Mouse (Mus musculus) mesoderm, embryonic 11.5 days (tissue): ENCODE results near the gene Glce.

Source experiments
- DNase-seq: peaks from one replicate; pipeline ENCODE4 v3.0.0-alpha.2; 2012; ENCODE audit warnings: low read depth, low spot score

The Glce gene

DNA sequence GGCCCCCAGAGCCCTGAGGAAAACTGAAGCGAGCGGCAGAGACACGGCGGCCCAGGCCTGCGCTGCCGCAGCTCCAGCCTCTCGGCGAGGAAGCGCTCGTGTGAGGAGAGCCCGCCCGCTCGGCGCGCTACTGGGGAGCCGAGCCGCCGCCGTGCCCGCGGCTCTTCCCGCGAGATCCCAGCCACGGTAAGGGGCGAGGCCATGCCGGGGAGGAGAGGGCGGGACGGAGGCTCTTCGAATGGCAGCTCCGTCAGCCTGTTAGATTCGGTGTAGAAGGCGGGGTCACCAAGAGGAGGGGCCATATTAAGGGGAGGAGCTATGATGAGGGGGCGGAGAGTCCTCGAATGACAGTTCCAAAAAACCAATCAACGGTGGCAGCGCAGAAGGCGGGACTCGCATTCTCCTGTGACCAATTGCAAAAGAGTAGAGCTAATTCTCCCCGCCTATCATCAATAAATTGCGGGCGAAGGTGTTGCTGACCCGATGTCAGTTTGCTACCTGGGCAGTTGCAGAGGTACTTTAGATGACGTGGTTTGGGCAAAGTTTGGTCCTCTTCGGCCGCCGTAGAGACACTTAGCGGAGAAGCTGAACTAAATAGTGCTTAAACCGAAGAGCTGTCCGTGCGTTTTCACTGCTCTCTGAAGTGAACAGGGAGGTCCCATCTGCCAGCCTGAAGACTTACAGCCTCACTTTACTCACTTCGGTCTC, at the start of gene Glce:
TSS of gene Glce (minus strand) at position 148 of the 708 bp plus-strand sequence.
- peak; percentile 99 for DNase-seq

DNA sequence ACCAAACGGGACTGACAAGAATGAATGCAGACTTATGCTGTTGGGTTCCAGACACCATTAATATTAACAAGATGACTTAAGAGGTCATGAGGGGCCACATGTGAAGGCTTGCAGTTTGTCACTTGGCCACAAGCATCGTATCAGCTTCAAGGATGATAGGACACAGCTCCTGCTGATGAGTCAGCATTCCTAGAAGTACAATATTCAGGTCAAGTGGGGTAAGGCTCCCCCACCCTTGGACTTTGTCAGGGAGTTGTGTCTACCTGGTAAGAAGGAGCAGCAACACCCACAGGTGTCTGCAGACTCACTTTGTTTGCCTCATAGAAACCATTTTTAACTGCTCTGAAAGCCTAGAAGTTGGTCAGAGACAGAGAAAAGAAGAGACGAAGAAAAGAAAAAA, 49.8 kb upstream of the Glce start:
- DNase-seq: no peak

DNA sequence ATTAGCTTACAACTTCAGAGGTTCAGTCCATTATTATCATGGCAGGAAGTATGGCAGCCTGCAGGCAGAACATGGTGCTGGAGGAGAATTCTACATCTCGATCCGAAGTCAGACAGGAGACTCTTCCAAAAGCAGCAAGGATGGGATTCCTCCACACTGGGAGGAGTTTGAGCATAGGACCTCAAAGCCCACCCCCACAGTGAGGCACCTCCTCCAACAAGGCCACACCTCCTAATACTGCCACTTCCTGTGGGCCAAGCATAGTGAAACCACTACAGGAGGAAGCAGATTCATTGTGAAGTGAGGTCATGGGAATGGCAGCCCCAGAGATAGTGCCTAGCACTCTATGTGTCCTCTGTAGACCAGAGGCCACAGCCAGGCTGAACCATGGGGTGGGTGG, 48.5 kb upstream of the Glce start:
- DNase-seq: no peak

DNA sequence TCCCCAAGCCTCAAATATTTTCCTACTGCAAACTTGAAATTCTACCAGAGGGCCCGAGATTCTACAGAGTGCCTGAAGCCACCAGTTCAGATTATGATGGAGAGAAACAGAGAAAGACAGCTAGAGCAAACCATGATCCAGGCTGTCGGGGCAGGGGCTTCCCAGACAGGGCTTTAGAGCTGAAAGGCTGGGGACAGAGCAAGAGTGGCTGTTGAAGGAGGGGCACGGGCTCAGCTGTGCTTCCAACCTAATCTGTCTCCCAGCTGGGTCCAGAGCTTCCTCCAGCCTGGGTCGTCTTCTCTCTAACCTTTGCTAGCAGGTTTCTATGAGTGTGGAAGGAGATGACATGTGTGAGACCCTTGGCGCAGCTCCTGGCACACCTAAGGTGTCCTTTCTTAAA, 44.2 kb upstream of the Glce start:
- no peak for DNase-seq

DNA sequence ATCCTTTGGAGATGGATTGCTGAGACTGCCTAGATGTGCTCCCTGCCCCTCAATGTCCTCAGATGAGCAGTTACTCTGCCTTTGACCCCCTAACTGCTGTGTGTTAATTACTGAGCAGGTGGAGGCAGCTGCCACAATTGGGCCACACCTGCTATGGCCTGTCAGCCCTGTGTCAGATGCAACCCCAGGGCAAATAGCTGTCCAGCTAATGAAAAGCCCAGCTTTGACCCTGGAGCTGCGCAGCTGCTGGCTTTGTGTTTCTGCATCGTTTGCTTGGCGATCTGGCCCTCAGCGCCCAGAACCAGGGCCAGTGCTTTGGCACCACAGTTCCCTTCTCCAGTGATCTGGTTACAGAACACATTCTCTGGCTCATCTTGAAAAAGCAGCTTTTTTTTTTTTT, 43.7 kb upstream of the Glce start:
- peak; percentile 58 for DNase-seq

DNA sequence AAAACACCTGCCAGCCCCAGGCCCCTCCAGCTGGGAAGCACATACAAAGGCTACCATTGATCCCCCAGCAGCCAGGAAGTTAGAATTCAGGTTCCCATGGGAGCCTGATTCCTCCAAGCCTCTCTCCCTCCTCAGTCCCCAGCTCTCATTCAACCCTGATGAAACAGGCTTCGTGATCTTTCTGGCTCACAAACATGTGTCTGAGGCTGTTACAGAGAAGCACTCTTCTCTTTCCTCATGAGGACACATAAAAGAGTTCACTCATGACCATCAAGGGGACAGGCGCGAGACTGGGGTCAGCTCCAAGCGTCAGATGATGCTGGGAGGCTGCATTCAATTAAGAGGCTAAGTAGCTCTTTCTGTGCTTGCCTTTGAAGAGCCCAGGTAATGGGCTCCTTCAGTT, 40.4 kb upstream of the Glce start:
- DNase-seq: peak; percentile 79

DNA sequence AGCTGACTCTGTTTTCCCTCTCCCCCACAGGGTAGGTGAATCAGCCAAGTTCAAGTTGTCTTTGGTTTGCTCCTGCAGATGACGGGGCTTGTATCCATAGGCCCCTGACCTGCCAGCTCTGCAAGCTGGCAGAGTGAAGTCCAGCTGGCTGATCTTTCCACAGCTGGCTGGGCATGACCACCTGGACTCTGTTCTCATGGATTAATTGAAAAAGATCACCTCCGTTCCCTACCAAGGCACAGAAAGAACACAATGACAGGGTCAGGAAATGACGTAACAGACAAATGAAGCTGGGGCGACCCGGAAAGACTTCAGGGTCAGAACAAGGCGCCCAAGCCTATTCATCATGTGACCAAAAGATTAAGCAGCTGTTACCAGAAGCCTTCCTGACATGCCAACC, 38.3 kb upstream of the Glce start:
- DNase-seq: no peak

DNA sequence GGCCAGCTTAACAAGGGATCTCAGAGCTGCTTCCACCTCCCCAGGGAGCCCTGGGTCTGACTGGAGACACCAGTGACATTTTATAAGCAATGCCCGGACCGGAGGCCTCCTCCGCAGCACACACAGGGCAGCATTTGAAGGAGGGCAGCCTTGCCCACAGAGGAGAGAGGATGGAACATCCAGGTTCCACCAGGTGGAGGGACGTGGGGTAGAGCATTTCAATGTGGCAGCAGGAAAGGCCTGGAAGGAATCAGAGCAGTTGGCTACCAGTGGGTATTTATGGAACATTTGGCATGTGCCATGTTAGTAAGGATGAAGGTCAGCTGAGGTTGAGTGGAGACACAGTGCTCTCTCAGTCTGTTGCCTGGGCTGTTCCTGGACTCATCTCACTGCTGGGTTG, 36.3 kb upstream of the Glce start:
- DNase-seq: no peak

DNA sequence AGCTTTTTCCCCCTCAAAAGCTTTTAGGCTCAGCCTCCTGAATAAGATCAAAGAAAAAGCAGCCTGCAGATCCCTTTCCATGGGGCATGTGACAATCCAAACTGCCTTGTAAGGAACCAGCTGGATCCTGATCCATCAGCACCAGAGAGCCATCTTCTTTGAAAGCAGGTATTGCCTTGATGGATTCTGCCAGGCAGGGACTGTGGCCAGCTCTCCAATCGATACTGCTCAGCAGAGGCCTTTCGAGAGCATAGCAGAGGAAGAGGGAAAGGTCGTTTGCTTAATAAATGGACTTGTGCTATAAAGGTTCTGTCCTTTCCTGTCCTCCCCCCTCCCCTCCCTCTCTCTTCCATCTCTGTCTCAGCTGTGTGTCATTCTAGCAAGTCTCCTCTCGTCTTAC, 33.4 kb upstream of the Glce start:
- no peak for DNase-seq

DNA sequence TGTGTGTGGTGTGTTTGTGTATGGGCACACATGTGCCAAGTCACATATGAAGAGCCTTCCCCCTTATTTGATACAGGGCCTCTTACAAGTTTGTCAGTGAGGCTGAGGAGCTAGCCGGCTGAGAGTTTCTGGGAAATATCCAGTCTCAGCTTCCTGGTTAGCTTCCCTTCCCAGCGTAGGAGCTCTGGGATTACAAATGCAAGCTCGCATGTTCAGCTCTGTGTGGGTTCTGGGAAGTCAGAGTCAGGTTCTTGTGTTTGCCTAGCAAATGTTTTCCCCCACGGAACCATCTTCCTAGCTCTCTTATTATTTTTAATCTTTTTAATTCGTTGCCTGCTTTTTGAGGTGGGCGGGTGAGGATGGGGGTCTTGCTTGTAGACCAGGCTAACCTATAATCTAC, 32.9 kb upstream of the Glce start:
- no peak for DNase-seq

DNA sequence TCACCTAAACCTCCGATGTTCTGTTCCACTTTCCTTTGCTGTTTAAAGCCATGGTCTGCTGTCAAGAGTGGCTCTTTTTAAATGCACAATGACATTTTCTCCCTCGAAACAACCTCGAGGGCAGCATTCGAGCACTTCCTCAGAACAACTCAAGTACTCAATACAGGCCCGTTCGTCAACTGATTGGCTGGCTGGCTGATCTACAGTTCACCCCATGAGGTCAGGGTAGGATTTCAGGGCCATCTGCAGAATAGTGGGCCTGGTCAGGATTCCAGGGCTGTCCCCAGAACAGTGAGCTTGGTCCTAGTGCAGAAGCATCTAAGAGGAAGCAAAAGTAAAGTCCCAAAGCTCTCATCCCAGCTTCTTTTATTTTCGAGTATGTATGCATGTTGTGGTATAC, 32.5 kb upstream of the Glce start:
- no peak for DNase-seq

DNA sequence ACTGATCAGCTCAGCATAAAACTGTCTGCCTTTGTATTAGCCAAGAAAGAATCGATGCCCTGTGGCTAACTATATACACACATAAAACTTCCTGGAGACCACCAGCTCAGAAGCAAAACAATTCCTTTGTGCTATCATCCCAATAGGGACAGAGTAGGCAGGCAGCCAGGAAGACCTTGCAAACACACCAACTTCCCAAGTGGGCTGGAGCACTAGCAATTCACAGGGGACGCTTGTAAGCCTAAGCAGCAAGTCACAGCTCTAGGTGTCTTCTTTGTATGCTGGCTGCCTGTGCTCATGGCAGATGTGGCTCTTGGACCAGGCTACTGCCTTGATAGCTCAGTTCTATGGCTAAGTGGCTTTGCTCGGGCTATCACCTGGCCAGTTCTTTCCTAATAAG, 32.1 kb upstream of the Glce start:
- no peak for DNase-seq

DNA sequence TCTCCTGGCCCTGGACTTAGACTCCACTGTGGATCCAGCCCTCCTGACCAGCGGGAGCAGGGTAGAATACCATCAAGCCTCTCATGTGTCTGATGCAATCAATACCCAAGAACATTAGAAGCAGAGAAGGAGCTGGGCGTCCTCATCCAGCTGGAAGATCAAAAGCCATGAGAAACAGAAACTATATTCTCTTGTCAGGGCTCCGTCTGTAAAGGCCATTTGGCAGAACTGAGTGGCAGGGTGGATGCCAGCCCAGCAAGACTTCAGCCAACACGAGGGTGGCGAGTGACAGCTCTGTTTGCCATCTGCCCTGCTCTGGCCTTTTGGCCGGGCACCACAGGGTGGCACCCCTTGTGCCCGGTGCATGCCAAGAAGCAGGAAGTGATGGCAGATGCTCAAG, 30.8 kb upstream of the Glce start:
- no peak for DNase-seq

DNA sequence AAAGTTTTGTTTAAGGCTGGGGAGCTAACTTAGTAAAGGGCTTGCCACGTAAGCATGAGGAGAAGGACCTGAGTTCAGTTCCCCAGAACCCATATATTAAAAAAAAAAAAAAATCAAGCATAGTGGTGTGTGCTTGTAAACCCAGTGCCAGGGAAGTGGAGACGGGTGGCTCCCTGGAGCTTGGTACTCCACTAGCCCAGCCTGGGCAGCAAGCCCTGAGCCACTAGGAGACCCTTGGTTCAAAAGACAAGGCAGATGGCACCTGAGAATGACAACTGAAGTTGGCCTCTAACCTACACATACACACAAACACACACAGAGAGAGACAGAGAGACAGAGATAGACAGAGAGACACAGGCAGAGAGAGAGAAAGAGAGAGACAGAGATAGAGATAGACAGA, 30.1 kb upstream of the Glce start:
- DNase-seq: no peak

DNA sequence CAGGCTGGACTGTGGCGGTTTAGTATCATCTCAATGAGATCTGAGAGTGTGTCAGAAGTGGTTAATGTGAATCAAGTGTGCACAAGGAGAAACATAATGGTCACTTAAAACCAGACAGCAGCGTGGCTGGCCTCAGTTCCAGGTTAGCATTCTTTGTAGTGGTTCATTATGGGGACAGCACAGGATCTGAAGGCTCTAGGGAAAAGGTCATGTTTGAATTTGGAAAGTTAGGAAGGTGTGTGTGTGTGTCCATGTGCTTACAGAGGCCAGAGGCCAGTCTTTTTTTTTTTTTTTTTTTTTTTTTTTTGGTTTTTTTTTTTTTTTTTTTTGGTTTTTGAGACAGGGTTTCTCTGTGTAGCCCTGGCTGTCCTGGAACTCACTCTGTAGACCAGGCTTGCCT, 22.7 kb upstream of the Glce start:
- DNase-seq: no peak

DNA sequence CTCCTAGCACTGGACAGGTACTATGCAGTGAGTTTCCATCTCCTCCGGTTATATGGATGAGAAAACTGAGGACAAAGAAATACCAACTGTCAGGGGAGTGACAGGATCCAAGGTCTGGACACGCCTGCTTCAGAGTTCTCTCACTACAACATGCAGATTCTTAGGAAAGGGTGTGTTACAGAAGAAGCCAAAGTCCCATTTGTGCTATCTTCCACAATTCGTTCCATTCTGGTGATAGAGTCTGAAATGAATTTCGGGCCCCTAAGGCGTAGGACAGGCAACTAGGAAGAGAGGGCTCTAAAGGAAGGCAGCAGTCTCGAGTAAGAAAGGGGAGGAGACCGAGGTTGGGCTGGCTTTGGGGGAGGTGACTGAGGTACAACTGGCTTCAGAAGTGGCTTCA, 21.0 kb upstream of the Glce start:
- no peak for DNase-seq

DNA sequence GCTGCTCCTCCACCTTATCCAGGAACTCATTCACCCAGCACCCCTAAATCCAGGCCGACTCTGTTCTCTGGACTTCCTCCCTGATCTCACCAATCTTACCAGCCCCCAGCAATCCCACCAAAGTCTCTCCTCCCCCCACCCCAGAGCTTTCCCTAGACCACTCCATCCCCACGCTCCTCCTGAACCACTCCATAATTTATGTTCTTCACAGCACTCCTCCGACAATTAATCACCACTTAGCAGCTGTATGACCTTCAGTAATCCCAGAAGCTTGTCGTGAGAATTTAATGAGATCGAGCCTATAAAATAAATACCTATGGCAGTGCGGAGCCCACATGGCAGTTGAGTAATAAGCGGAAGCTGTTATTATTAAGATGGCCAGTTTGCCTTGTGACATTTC, 16.6 kb upstream of the Glce start:
- DNase-seq: no peak

DNA sequence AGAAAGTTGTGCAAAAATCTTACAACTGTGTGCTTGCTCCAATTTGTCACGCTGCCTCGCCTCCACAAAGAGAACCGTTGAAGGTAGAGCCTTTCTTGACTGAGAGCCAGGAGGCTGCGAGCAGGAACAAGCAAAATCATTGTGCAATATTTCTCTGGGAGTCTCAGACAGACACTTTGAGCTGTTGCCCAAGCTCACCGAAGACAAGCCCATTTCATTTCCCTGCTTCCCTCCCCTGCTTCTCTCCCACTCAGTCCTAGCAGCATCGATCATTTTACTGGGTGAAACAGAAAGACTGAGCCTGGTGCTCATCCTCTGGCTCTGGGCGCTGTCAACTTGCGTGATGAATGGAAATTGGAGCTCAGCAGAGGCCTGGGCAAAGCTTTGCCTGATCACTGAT, 14.8 kb upstream of the Glce start:
- peak; percentile 52 for DNase-seq

DNA sequence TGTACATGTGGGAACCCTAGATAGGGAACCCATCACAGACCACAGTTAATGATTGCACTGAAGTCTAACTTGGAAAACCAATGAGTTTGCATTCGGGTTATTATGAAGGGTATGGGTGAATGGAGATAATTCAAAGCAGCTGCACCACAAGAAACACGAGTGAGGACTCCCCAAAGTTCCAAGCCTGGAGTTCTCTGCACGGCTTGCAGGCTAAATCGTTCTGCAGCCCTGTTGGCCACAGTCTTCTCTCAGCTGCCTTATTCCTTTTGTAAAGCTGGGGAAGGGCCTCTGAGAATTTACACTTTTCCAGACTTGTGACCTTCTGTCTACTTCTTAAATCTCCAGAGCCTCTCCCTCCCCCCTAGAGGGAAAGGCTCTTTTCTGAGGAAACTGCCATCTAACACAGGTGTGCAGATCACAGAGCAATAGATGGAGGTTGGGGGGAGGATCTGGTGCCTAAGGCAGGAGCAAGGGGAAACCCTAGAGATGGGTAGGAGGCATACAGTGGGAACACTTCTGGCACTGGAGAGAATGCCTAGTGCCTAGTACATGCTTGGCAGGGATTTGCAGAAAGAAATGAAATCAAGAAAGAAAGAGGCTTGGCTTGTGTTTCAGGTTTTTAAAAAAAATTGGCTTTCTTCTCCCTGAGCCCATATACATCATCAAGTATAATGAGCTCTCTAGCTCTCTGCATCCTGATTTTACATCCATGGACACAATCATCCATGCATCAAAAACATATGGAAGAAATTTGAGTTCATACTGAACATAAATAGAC, 9.7 kb upstream of the Glce start:
- DNase-seq: no peak

DNA sequence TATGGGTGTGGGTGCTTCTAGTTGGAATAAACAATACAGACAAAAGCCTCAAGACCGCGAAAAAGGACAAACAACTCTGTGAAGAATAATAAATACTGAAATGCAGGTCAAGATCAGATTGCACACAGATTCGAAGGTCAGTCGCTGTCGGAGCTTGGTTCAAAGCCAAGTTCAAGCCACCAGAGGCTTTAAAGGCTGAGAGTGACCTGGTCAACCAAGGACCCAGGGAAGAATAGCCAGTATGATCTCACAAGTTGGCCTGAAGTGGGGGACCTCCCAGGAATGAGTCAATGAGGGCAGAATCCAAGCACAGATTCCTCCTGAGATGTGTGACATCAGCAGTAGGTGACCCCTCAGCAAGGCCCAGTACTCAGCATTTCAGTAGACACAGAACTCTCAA, 8.3 kb upstream of the Glce start:
- no peak for DNase-seq

DNA sequence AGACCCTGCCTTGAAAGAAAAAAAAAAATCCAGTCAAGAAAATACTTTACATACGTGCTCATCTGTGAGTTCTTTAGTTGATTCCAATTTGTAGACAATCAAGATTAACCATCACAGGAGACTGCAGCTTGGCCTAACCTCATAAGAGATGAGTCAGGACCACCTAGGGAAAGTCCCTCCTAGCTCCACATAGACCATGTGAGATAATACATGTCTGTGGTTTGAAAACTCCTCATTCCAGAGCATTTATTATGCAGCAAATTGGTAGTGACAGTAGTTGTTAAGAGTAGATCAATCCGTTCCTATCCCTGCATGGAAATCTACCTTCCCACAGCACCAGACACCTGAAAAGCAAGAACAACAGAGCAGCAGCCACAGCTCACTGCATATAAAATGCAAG, 5.6 kb upstream of the Glce start:
- no peak for DNase-seq

DNA sequence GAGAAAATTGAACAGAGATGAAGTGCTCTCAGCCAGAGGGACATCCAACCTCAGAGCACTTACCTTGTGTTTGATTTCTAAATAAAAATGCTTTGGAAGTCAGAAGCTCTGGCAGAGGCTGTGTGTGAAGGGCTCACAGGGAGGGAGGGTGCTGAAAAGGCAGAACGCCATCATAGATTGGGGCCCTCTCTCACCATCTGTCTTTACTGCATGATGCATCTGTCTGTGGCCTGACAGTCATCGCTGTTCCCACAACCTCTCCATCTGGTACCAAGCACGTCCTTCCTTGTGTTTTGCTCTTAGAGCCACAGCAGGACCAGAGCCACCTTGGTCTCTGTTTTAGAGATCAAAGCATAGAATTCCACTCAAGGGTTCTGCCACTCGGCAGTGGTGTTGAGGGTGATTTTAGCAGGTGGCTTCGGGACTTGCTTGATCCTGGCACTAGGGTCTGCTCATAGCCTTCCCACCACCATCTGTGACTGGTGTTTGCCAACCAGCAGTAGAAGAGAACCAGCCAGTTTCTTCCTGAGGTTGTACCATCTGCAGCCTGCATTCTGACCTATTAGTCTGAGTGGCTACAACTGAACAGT, 3.6 kb upstream of the Glce start:
- no peak for DNase-seq

DNA sequence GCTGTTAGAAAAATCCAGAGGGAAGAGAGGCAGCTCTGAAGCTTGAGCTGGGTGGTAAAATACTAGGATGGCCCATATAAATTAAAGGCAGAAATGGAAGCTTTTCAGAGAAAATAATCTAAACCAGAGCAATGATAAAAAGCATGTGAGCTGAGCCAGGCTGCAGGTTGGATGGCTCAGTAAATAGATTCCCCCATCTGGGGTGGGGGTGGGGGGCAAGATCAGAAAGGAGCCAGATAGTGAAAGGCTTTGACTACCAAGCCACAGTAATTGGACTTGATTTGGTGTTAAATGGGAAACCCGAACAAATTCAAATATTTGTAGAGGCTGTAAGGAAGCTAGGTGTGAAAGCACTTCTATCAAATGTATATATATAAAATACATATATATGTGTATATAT, 1.8 kb upstream of the Glce start:
- DNase-seq: no peak
